Mouse (Mus musculus): Measurements from ENCODE around the gene Ptpn11.

GRCm38 (mm10) chr5:121114151-121114550, 77.0 kb downstream of the Ptpn11 start:
- TF ChIP-seq CTCF (IDR thresholded peaks at IDR 0.05; ENCODE audit: borderline replicate concordance, insufficient read depth, low read length): no peak
- no peak for TF ChIP-seq POLR2A (IDR thresholded peaks at IDR 0.05; ENCODE audit: low read depth, low read length)

All from embryonic fibroblast, embryonic 13.5 days (primary cell).